Mouse (Mus musculus) midbrain, embryonic 12.5 days (tissue): Measurements from ENCODE around the gene Gm44579. TPM values are rescaled to one million over a fixed set of nuclear protein-coding genes. Genes with fewer than 3 reads are reported as not detected.

Experiments
- ATAC-seq: fragments of 200-750 bp; cut with Nextera tagmentation; 2 replicates; pipeline ENCODE4 v1.8.0; 2017; ENCODE audit warnings: low read depth, moderate TSS enrichment, moderate library complexity; ENCODE audit not compliant: low FRiP score
- H3K27ac ChIP-seq: fragments of 300-500 bp; sonication (generic); replicated peaks from 2 replicates; pipeline ENCODE4 v1.5.1; 2016; ENCODE audit warnings: mild to moderate bottlenecking
- H3K27me3 ChIP-seq: fragments of 300-500 bp; sonication (generic); 2 replicates; pipeline ENCODE4 v1.6.1; 2016; ENCODE audit warnings: mild to moderate bottlenecking
- H3K36me3 ChIP-seq: fragments of 300-500 bp; sonication (generic); 2 replicates; pipeline ENCODE4 v1.6.1; 2016
- H3K4me1 ChIP-seq: fragments of 300-500 bp; sonication (generic); 2 replicates; pipeline ENCODE4 v1.6.1; 2016
- H3K4me2 ChIP-seq: fragments of 300-500 bp; sonication (generic); replicated peaks from 2 replicates; pipeline ENCODE4 v1.6.1; 2016; ENCODE audit warnings: mild to moderate bottlenecking, moderate library complexity
- H3K4me3 ChIP-seq: fragments of 300-500 bp; sonication (generic); 2 replicates; pipeline ENCODE4 v1.5.1; 2016; ENCODE audit warnings: mild to moderate bottlenecking
- H3K9ac ChIP-seq: fragments of 300-500 bp; sonication (generic); replicated peaks from 2 replicates; pipeline ENCODE4 v1.6.1; 2016; ENCODE audit warnings: mild to moderate bottlenecking, moderate library complexity
- H3K9me3 ChIP-seq: fragments of 300-500 bp; sonication (generic); 2 replicates; pipeline ENCODE4 v1.6.1; 2016; ENCODE audit warnings: mild to moderate bottlenecking
- WGBS: fragments of 180-500 bp; shearing (Covaris S2); methylation state at CpG from one replicate; pipeline ENCODE4 v1.1.7; 2016; 5-methylcytosine and 5-hydroxymethylcytosine counted together
- polyA plus RNA-seq: library from polyadenylated mRNA; unstranded; fragments of >200 nt; fragmentation: Nextera tagmentation; extraction: Ambion mirVana; gene quantifications from 2 replicates; pipeline ENCODE4 v1.2.1, GENCODE M21; 2016

Gene Gm44579
- polyA plus RNA-seq, 1 experiment from 2014 or later, result not detected

- H3K4me3 ChIP-seq, result no peak overlapping the region
- 0 out of 2 replicates have a peak, but pooled peaks cover 5% of the 10 kb centered on the region for H3K4me1 ChIP-seq
- WGBS, result 74% methylated on average over 4 of the region's 4 CpGs
- ATAC-seq, result no peak
- no peaks in the 10 kb centered on the region for H3K9me3 ChIP-seq
- H3K9ac ChIP-seq, result no peak overlapping the region
- no peak overlapping the region for H3K4me2 ChIP-seq
- no peak overlapping the region for H3K27ac ChIP-seq
- no peaks in the 10 kb centered on the region for H3K36me3 ChIP-seq
- peaks cover 8% of the 10 kb centered on the region; the same call in 1 of the 2 replicates for H3K27me3 ChIP-seq
Observed at GRCm38 (mm10) chr15:98184456-98184855, 36.3 kb downstream of the Gm44579 start.

- Histone ChIP-seq H3K4me1 (0 out of 2 replicates have a peak, but pooled peaks cover 5% of the 10 kb centered on the region), H3K9ac (no peak overlapping the region), H3K9me3 (no peaks in the 10 kb centered on the region), H3K4me3 (no peak overlapping the region; the same call in 1 of the 2 replicates), H3K4me2 (no peak overlapping the region), H3K36me3 (no peaks in the 10 kb centered on the region), H3K27ac (no peak overlapping the region), H3K27me3 (peaks cover 12% of the 10 kb centered on the region)
- ATAC-seq, result no peak
- WGBS, result 73% methylated on average over 12 of the region's 12 CpGs
Observed at GRCm38 (mm10) chr15:98181856-98182570, 38.8 kb downstream of the Gm44579 start.

- under 1% methylated on average over 30 of the region's 30 CpGs for WGBS
Observed at GRCm38 (mm10) chr15:98181132-98181711, 39.6 kb downstream of the Gm44579 start.

GRCm38 (mm10) chr15:98180567-98181131, 40.1 kb downstream of the Gm44579 start:
- H3K27ac ChIP-seq, result peak overlapping the region; percentile 73
- WGBS, result 4% methylated on average over 26 of the region's 26 CpGs
- no peak for ATAC-seq

More at GRCm38 (mm10) chr15:98181132-98181711, 39.6 kb downstream of the Gm44579 start:
- no peaks in the 10 kb centered on the region for H3K36me3 ChIP-seq
- H3K9ac ChIP-seq, result peak overlapping the region; percentile 59
- H3K9me3 ChIP-seq, result no peaks in the 10 kb centered on the region
- peak overlapping the region; percentile 52 for H3K4me3 ChIP-seq
- ATAC-seq, result peak; percentile 98
- peak overlapping the region; percentile 73 for H3K27ac ChIP-seq
- H3K27me3 ChIP-seq, result peaks cover 17% of the 10 kb centered on the region
- H3K4me1 ChIP-seq, result 0 out of 2 replicates have a peak, but pooled peaks cover 5% of the 10 kb centered on the region
- peak overlapping the region; percentile 79 for H3K4me2 ChIP-seq

GRCm38 (mm10) chr15:98177320-98177719, 43.5 kb downstream of the Gm44579 start:
- no peak overlapping the region for H3K4me3 ChIP-seq
- H3K36me3 ChIP-seq, result no peaks in the 10 kb centered on the region
- H3K9ac ChIP-seq, result no peak overlapping the region
- H3K9me3 ChIP-seq, result no peaks in the 10 kb centered on the region
- peaks cover 27% of the 10 kb centered on the region for H3K27me3 ChIP-seq
- H3K27ac ChIP-seq, result no peak overlapping the region
- no peak for ATAC-seq
- 0 out of 2 replicates have a peak, but pooled peaks cover 5% of the 10 kb centered on the region for H3K4me1 ChIP-seq
- no peak overlapping the region for H3K4me2 ChIP-seq
- WGBS, result 78% methylated on average over 3 of the region's 3 CpGs

More at GRCm38 (mm10) chr15:98180567-98181131, 40.1 kb downstream of the Gm44579 start:
- peak overlapping the region; percentile 59 for H3K9ac ChIP-seq
- H3K9me3 ChIP-seq, result no peaks in the 10 kb centered on the region
- H3K4me2 ChIP-seq, result peak overlapping the region; percentile 79
- H3K36me3 ChIP-seq, result no peaks in the 10 kb centered on the region
- H3K4me1 ChIP-seq, result 0 out of 2 replicates have a peak, but pooled peaks cover 5% of the 10 kb centered on the region
- peak overlapping the region; percentile 52 for H3K4me3 ChIP-seq
- peaks cover 17% of the 10 kb centered on the region for H3K27me3 ChIP-seq

- H3K36me3 ChIP-seq, result no peaks in the 10 kb centered on the region
- H3K9ac ChIP-seq, result no peak overlapping the region
- peaks cover 52% of the 10 kb centered on the region for H3K27me3 ChIP-seq
- H3K4me3 ChIP-seq, result no peak overlapping the region
- ATAC-seq, result no peak
- no peak overlapping the region for H3K27ac ChIP-seq
- H3K9me3 ChIP-seq, result no peaks in the 10 kb centered on the region
- peaks cover 14% of the 10 kb centered on the region for H3K4me1 ChIP-seq
- H3K4me2 ChIP-seq, result no peak overlapping the region
- WGBS, result 36% methylated on average over 8 of the region's 8 CpGs
Observed at GRCm38 (mm10) chr15:98173821-98174220, 47.0 kb downstream of the Gm44579 start.

GRCm38 (mm10) chr15:98172113-98172512, 48.7 kb downstream of the Gm44579 start:
- Histone ChIP-seq H3K27me3 (peaks cover 61% of the 10 kb centered on the region), H3K27ac (no peak overlapping the region), H3K9ac (no peak overlapping the region), H3K4me3 (no peak overlapping the region), H3K9me3 (no peaks in the 10 kb centered on the region), H3K36me3 (no peaks in the 10 kb centered on the region), H3K4me2 (no peak overlapping the region), H3K4me1 (peaks cover 23% of the 10 kb centered on the region)
- 72% methylated on average over 5 of the region's 5 CpGs for WGBS
- no peak for ATAC-seq

- WGBS, result 80% methylated on average over 9 of the region's 9 CpGs
- no peak overlapping the region for H3K27ac ChIP-seq
- peak overlapping the region; percentile 67 for H3K4me2 ChIP-seq
- H3K9me3 ChIP-seq, result no peaks in the 10 kb centered on the region
- H3K4me3 ChIP-seq, result no peak overlapping the region
- no peaks in the 10 kb centered on the region for H3K36me3 ChIP-seq
- H3K27me3 ChIP-seq, result peaks cover 58% of the 10 kb centered on the region
- ATAC-seq, result no peak
- no peak overlapping the region for H3K9ac ChIP-seq
- peaks cover 31% of the 10 kb centered on the region for H3K4me1 ChIP-seq
Observed at GRCm38 (mm10) chr15:98170917-98171316, 49.9 kb downstream of the Gm44579 start.

- Histone ChIP-seq H3K9me3 (no peaks in the 10 kb centered on the region), H3K4me1 (peaks cover 31% of the 10 kb centered on the region), H3K4me2 (peak overlapping the region; percentile 67), H3K27me3 (peaks cover 63% of the 10 kb centered on the region), H3K27ac (no peak overlapping the region), H3K9ac (0 out of 2 replicates have a peak overlapping the region, but pooled peaks have one; percentile 61), H3K4me3 (peak overlapping the region; percentile 57), H3K36me3 (no peaks in the 10 kb centered on the region)
- ATAC-seq, result no peak
- 40% methylated on average over 7 of the region's 7 CpGs for WGBS
Observed at GRCm38 (mm10) chr15:98170365-98170764, 50.4 kb downstream of the Gm44579 start.

GRCm38 (mm10) chr15:98168622-98169004, 52.2 kb downstream of the Gm44579 start:
- H3K4me2 ChIP-seq, result peak overlapping the region; percentile 67
- ATAC-seq, result no peak
- H3K4me1 ChIP-seq, result peaks cover 31% of the 10 kb centered on the region
- peak overlapping the region; percentile 57 for H3K4me3 ChIP-seq
- no peaks in the 10 kb centered on the region for H3K36me3 ChIP-seq
- H3K27ac ChIP-seq, result no peak overlapping the region
- peak overlapping the region; percentile 61; the same call in 1 of the 2 replicates for H3K9ac ChIP-seq
- H3K27me3 ChIP-seq, result peaks cover 57% of the 10 kb centered on the region
- no peaks in the 10 kb centered on the region for H3K9me3 ChIP-seq
- 4% methylated on average over 19 of the region's 19 CpGs for WGBS

GRCm38 (mm10) chr15:98167645-98168621, 52.8 kb downstream of the Gm44579 start:
- Histone ChIP-seq H3K27me3 (peaks cover 52% of the 10 kb centered on the region), H3K9me3 (no peaks in the 10 kb centered on the region), H3K36me3 (no peaks in the 10 kb centered on the region), H3K27ac (peak overlapping the region; percentile 94), H3K4me3 (peak overlapping the region; percentile 57), H3K9ac (peak overlapping the region; percentile 61), H3K4me1 (peaks cover 31% of the 10 kb centered on the region), H3K4me2 (peak overlapping the region; percentile 67)
- ATAC-seq, result peak; percentile 94
- WGBS, result under 1% methylated on average over 69 of the region's 69 CpGs
